Mouse (Mus musculus) ES-E14 (cell line): Measurements from ENCODE around the gene Znrf3. TPM values are rescaled to one million over a fixed set of nuclear protein-coding genes. Genes with fewer than 3 reads are reported as not detected.

Experiments
- DNase-seq: peaks from one replicate; pipeline ENCODE4 v3.0.0-alpha.2; 2013; ENCODE audit warnings: low read depth, low spot score
- H3K27ac ChIP-seq: 2 replicates; pipeline ENCODE4 v1.5.1; 2012; ENCODE audit warnings: low read depth, mild to moderate bottlenecking, low read length, moderate library complexity, mixed read lengths; ENCODE audit not compliant: poor library complexity, insufficient read depth, severe bottlenecking
- H3K36me3 ChIP-seq: 2 replicates; pipeline ENCODE4 v1.6.1; 2012; ENCODE audit warnings: mild to moderate bottlenecking, low read length, moderate library complexity, mixed read lengths; ENCODE audit not compliant: control insufficient read depth, poor library complexity, insufficient read depth, severe bottlenecking
- H3K4me1 ChIP-seq, 2 experiments: fragments of 150-350 bp in 1 of 2; sonication (generic) in 1 of 2; 2 replicates each; pipeline ENCODE4 v1.6.1; 2012; ENCODE audit warnings: low read length in 2 of 2, mild to moderate bottlenecking in 1 of 2, mixed read lengths in 1 of 2; ENCODE audit not compliant: control insufficient read depth in 2 of 2, insufficient read depth in 2 of 2, poor library complexity in 1 of 2
- H3K4me3 ChIP-seq, 2 experiments: fragments of 150-350 bp in 1 of 2; sonication (generic) in 1 of 2; 2 replicates each; pipeline ENCODE4 v1.5.1; 2012; ENCODE audit warnings: low read length in 2 of 2, low read depth in 1 of 2, mild to moderate bottlenecking in 1 of 2, mixed read lengths in 1 of 2; ENCODE audit not compliant: insufficient read depth in 1 of 2, poor library complexity in 1 of 2, severe bottlenecking in 1 of 2
- H3K9ac ChIP-seq: 2 replicates; pipeline ENCODE4 v1.6.1; 2012; ENCODE audit warnings: low read depth, mild to moderate bottlenecking, low read length, mixed read lengths; ENCODE audit not compliant: poor library complexity, insufficient read depth, severe bottlenecking
- H3K9me3 ChIP-seq: fragments of 150-350 bp; sonication (generic); 2 replicates; pipeline ENCODE4 v1.6.1; 2012; ENCODE audit warnings: low read depth, mild to moderate bottlenecking, low read length; ENCODE audit not compliant: control insufficient read depth, insufficient read depth
- CHD2 ChIP-seq: IDR thresholded peaks from 2 replicates; pipeline ENCODE4 v1.6.1; 2014; ENCODE audit warnings: mild to moderate bottlenecking, low read depth, low read length, inconsistent platforms
- HCFC1 ChIP-seq: IDR thresholded peaks from 2 replicates; pipeline ENCODE4 v1.6.1; 2012; ENCODE audit warnings: low read length, inconsistent platforms, borderline replicate concordance; ENCODE audit not compliant: insufficient read depth
- MAFK ChIP-seq: IDR thresholded peaks from 2 replicates; pipeline ENCODE4 v1.6.1; 2014; ENCODE audit warnings: mild to moderate bottlenecking, low read depth, low read length, inconsistent platforms; ENCODE audit not compliant: insufficient read depth
- ZC3H11A ChIP-seq: IDR thresholded peaks from 2 replicates; pipeline ENCODE4 v1.6.1; 2012; ENCODE audit warnings: low read depth, mild to moderate bottlenecking, inconsistent platforms, low read length, borderline replicate concordance
- ZNF384 ChIP-seq: IDR thresholded peaks from 2 replicates; pipeline ENCODE4 v1.6.1; 2012; ENCODE audit warnings: low read depth, low read length, inconsistent platforms
- in situ Hi-C, 2 experiments: fragments of 600-800 bp; cut with MboI; formaldehyde crosslinking; loops; one replicate each; pipeline ENCODE4 v1.15.1; 2025; ENCODE audit warnings: low sequenced_read_pairs in 2 of 2, inconsistent platforms in 1 of 2; ENCODE audit not compliant: unreplicated experiment in 2 of 2
- total RNA-seq: library from RNA; depleted of rRNA; stranded (reverse); fragments of 300-350 nt; gene quantifications from 2 replicates; pipeline ENCODE4 v1.2.3, GENCODE M21; 2012

The Znrf3 gene
- total RNA-seq, 1 experiment: 15.4 TPM

GRCm38 (mm10) chr11:5318976-5319375 lies 125.7 kb downstream of the Znrf3 start:
- no peak for DNase-seq
- TF ChIP-seq CHD2 (no peak), HCFC1 (no peak), MAFK (no peak), ZNF384 (no peak), ZC3H11A (no peak)
- no peak overlapping the region; the same call in 1 of the 2 replicates for H3K27ac ChIP-seq
- in situ Hi-C loops: no loop called here
- H3K9me3 ChIP-seq: no peaks in the 10 kb centered on the region
- H3K4me3 ChIP-seq: no peak overlapping the region
- H3K9ac ChIP-seq: no peak overlapping the region
- H3K4me1 ChIP-seq: peaks cover 0 to 14% of the 10 kb centered on the region in 2 experiments; a peak in 3 of 4 replicates
- peaks cover 3% of the 10 kb centered on the region; the same call in 1 of the 2 replicates for H3K36me3 ChIP-seq

DNA sequence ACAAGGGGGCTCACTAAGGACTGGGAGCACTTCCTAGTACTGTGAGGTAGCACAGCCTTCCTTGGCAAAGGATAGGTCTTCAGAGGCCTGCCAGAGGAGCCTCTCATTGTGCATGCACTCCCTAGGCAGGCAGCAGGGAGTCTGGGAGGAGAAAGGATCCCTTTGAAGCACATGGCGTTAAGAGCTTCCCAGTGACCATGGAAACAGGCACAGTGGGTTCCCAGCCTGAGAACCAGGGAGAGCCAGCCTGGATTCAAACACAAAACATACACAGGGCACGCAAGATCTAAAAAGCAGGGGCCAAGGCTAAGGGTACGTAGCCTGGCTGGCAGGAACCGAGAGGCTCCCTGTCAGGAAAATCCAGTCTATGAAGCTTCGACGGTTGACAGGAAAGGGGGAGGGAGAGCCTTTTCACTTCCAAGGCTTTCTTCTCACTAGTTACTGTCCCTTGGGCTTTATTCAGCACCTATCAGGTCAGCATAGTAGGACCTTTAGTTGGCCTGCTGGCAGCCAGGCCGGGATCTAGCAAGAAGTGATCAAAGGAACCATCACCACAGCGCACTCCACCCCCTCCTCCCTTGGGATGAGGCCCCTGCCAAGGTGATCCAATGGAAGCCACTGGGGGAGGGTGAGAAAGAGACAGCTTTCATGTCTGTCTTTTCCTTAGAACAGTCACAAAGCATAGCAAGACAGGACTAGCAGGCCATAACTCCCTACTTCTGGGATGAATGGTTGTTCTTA lies 126.4 kb downstream of the Znrf3 start:
- TF ChIP-seq CHD2 (no peak), ZC3H11A (no peak), MAFK (no peak), ZNF384 (no peak), HCFC1 (no peak)
- Histone ChIP-seq H3K4me3 (no peak overlapping the region), H3K36me3 (peaks cover 5% of the 10 kb centered on the region; the same call in 1 of the 2 replicates), H3K9me3 (no peaks in the 10 kb centered on the region), H3K27ac (no peak overlapping the region), H3K4me1 (peaks cover 0 to 11% of the 10 kb centered on the region in 2 experiments; a peak in 3 of 4 replicates), H3K9ac (no peak overlapping the region)
- in situ Hi-C loops: no loop called here
- peak; percentile 25 for DNase-seq

DNA sequence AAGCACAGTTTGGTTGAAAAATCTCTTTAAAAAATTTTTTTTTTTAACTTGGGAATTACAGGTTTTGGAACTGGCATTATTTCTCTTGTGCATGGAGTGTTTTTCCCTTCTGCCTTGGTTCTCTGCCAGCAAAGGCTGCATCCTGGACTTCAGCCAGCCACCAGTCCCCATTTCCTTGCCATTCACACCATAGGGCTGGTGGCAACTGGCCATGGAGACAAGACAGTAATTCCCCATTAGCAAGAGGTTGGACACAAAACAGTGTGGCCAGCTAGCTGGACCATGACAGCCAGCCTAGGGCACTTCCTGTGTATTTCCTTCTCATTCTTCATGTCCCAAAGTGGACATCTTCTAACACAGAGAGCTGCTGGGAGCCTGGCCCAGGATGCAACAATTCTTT lies 129.9 kb downstream of the Znrf3 start:
- Histone ChIP-seq H3K9ac (no peak overlapping the region), H3K9me3 (no peaks in the 10 kb centered on the region), H3K4me1 (peaks cover 0 to 9% of the 10 kb centered on the region in 2 experiments; a peak in 1 of 4 replicates), H3K36me3 (peaks cover 5% of the 10 kb centered on the region; the same call in 1 of the 2 replicates), H3K27ac (no peak overlapping the region), H3K4me3 (no peak overlapping the region)
- in situ Hi-C loops: no loop called here
- no peak for DNase-seq
- TF ChIP-seq MAFK (no peak), ZNF384 (no peak), CHD2 (no peak), HCFC1 (no peak), ZC3H11A (no peak)

GRCm38 (mm10) chr11:5314330-5314741 lies 130.3 kb downstream of the Znrf3 start:
- Histone ChIP-seq H3K9me3 (no peaks in the 10 kb centered on the region), H3K36me3 (peaks cover 5% of the 10 kb centered on the region; the same call in 1 of the 2 replicates), H3K4me3 (no peak overlapping the region), H3K4me1 (peaks cover 0 to 9% of the 10 kb centered on the region in 2 experiments; a peak in 1 of 4 replicates), H3K9ac (no peak overlapping the region), H3K27ac (no peak overlapping the region)
- TF ChIP-seq MAFK (no peak), CHD2 (no peak)
- no peak for DNase-seq
- in situ Hi-C loops: no loop called here
